Mouse (Mus musculus) liver, embryonic 13.5 days (tissue): Measurements from ENCODE around the gene Agpat1. TPM values are rescaled to one million over a fixed set of nuclear protein-coding genes. Genes with fewer than 3 reads are reported as not detected.

ENCODE experiments used
- ATAC-seq: fragments of 200-750 bp; cut with Nextera tagmentation; 2 replicates; pipeline ENCODE4 v1.8.0; 2017; ENCODE audit warnings: low read depth, mild to moderate bottlenecking, moderate number of reproducible peaks, moderate library complexity
- DNase-seq: peaks from one replicate; pipeline ENCODE4 v3.0.0; 2022
- H3K27ac ChIP-seq: fragments of 300-500 bp; sonication (generic); 2 replicates; pipeline ENCODE4 v1.5.1; 2015; ENCODE audit warnings: moderate library complexity, mild to moderate bottlenecking, inconsistent platforms
- H3K27me3 ChIP-seq: fragments of 300-500 bp; sonication (generic); 2 replicates; pipeline ENCODE4 v1.6.1; 2015; ENCODE audit warnings: mild to moderate bottlenecking, inconsistent platforms
- H3K36me3 ChIP-seq: fragments of 300-500 bp; sonication (generic); 2 replicates; pipeline ENCODE4 v1.6.1; 2015; ENCODE audit warnings: mild to moderate bottlenecking, inconsistent platforms
- H3K4me1 ChIP-seq: fragments of 300-500 bp; sonication (generic); replicated peaks from 2 replicates; pipeline ENCODE4 v1.6.1; 2015; ENCODE audit warnings: inconsistent platforms
- H3K4me2 ChIP-seq: fragments of 300-500 bp; sonication (generic); 2 replicates; pipeline ENCODE4 v1.6.1; 2015; ENCODE audit warnings: inconsistent platforms, mild to moderate bottlenecking, moderate library complexity
- H3K4me3 ChIP-seq: fragments of 300-500 bp; sonication (generic); replicated peaks from 2 replicates; pipeline ENCODE4 v1.5.1; 2015; ENCODE audit warnings: mild to moderate bottlenecking, inconsistent platforms
- H3K9ac ChIP-seq: fragments of 300-500 bp; sonication (generic); 2 replicates; pipeline ENCODE4 v1.6.1; 2015; ENCODE audit warnings: mild to moderate bottlenecking, inconsistent platforms
- H3K9me3 ChIP-seq: fragments of 300-500 bp; sonication (generic); replicated peaks from 2 replicates; pipeline ENCODE4 v1.6.1; 2016; ENCODE audit warnings: inconsistent platforms
- WGBS: fragments of 180-500 bp; shearing (Covaris S2); methylation state at CpG from one replicate; pipeline ENCODE4 v1.1.7; 2015; ENCODE audit not compliant: insufficient replicate concordance; 5-methylcytosine and 5-hydroxymethylcytosine counted together
- polyA plus RNA-seq: library from polyadenylated mRNA; unstranded; fragments of >200 nt; fragmentation: Nextera tagmentation; extraction: Ambion mirVana; gene quantifications from 2 replicates; pipeline ENCODE4 v1.2.1, GENCODE M21; 2015

Gene Agpat1
- polyA plus RNA-seq, 1 experiment from 2014 or later, result 24.9 TPM

DNA sequence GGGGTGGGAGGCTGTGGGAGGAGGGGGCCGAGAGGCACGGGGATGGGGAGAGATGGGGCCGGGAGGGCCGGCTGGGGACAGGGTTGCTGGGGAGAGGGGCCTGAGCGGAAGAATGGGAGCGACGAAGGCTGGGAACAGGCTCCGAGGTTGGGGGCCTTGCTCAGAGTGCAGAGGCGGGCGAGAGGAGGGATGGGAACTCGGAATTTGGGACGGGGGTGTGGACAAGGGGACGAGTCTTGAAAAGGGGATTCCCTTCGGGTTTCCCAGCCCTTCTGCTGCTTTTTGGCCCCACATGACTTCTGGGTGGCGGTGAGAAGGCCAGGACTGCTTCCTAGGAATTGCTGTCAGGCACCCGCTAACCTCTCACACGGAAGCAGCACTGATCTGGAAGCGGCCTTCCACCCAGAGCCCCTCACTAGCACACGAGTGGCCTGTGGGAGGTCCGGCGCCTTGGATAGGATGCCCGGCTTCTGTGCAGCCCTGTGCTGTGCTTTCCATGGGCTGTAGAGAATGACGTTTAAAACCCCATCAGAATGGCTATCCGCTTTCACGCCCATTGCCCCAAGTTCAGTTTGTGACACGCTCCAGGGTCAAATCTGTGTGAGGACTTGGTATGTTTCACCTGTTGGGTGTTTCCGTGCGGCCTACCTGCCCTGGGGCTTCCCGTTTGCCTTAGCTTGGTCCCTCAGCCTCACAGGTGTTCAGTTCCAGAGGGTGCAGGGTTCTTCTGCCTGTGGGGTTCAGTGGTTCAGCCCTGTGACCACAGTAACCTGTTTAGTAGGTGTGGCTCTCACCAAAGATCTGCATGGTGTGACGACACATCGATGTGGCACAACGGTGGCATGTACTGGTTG is 2.4 kb downstream of the Agpat1 start:
- 15% methylated on average over 32 of the region's 32 CpGs for WGBS
- peak overlapping the region; percentile 95 for H3K4me3 ChIP-seq
- peaks cover 61% of the 10 kb centered on the region for H3K4me1 ChIP-seq
- no peaks in the 10 kb centered on the region for H3K27me3 ChIP-seq
- peaks cover 28% of the 10 kb centered on the region for H3K36me3 ChIP-seq
- no peak for DNase-seq
- no peak for ATAC-seq
- peak overlapping the region; percentile 89 for H3K27ac ChIP-seq
- H3K9ac ChIP-seq, result peak overlapping the region; percentile 97
- peak overlapping the region; percentile 93 for H3K4me2 ChIP-seq
- no peaks in the 10 kb centered on the region for H3K9me3 ChIP-seq

DNA sequence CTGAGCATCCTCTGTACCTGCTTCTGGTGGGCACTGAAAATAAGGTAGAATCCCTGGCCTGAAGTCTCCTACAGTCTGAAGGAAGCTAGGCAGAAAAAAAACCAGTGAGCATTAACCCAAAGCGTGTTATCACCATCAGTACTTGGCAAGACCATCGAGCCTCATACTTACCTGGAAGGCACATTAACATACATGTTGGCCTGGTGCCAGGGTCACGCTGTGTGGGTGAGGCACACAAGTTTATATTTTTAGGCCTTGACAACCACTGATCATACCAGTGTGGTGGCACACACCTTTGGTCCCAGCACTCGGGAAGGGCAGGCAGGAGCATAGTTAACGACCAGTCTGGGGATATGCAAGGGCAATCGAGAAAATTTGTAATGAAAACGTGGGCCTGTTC is 3.9 kb downstream of the Agpat1 start:
- H3K9ac ChIP-seq, result peak overlapping the region; percentile 14; the same call in 1 of the 2 replicates

DNA sequence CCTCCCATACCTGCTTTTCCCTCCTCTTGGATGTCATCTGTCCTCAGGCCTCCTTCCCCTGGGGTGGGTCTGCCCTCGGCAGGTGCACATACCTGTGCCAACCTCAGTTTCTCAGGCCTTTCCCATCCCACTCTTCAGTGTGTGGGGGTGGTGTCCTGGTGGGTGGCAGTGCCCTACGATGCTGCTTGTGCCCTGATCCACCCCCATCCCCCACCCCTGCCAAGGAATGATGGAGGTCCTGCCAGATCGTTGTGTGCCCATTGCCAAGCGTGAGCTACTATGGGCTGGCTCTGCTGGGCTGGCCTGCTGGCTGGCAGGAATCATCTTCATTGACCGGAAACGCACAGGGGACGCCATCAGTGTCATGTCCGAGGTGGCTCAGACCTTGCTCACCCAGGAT is 7.0 kb downstream of the Agpat1 start:
- H3K36me3 ChIP-seq, result peaks cover 59% of the 10 kb centered on the region
- ATAC-seq, result no peak
- peaks cover 65% of the 10 kb centered on the region for H3K4me1 ChIP-seq

More for the DNA sequence above, 3.9 kb downstream of the Agpat1 start:
- Histone ChIP-seq H3K4me1 (peaks cover 59% of the 10 kb centered on the region), H3K4me3 (no peak overlapping the region), H3K4me2 (no peak overlapping the region), H3K27me3 (no peaks in the 10 kb centered on the region), H3K36me3 (peaks cover 37% of the 10 kb centered on the region), H3K9me3 (no peaks in the 10 kb centered on the region), H3K27ac (peak overlapping the region; percentile 13; the same call in 1 of the 2 replicates)
- ATAC-seq (no peak), DNase-seq (no peak)
- WGBS, result 77% methylated on average over 7 of the region's 7 CpGs

DNA sequence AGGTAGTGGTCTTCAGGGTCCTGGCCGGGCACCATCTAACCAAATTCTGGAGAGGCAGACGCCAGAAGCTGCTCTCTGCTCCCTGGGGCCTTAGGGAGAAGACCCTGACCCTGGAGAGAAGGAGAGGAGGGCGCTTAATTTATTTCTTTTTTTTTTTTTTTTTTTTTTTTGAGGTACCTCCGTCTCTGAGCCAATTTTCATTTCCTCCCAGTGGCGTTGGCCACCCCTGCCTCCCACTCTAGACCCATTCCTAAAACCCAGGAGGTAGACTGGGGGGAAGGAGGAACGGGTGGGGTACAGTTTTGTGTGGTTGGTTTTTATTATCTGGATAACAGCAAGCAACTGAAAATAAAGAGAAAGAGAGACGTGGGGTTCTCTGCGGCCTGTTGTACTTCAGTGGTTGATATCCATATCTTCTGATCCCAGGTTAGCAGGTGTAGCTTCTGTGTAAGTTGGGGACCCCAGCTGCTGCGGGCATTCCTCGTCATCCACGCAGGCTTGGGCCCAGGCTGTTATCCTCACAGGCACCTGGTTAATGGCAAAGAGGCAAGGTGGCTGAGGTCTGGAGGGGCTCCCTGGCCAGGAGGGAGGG is 9.1 kb downstream of the Agpat1 start:
- ATAC-seq (peak; percentile 68), DNase-seq (no peak)
- Histone ChIP-seq H3K4me3 (no peak overlapping the region), H3K9me3 (no peaks in the 10 kb centered on the region), H3K4me2 (0 out of 2 replicates have a peak overlapping the region, but pooled peaks have one; percentile 19), H3K27me3 (no peaks in the 10 kb centered on the region), H3K27ac (peak overlapping the region; percentile 82), H3K36me3 (peaks cover 62% of the 10 kb centered on the region), H3K4me1 (peaks cover 49% of the 10 kb centered on the region), H3K9ac (peak overlapping the region; percentile 33; the same call in 1 of the 2 replicates)
- WGBS, result 38% methylated on average over 11 of the region's 11 CpGs

More for the DNA sequence above, 7.0 kb downstream of the Agpat1 start:
- 79% methylated on average over 8 of the region's 8 CpGs for WGBS
- DNase-seq, result no peak
- H3K4me3 ChIP-seq, result no peak overlapping the region
- no peaks in the 10 kb centered on the region for H3K9me3 ChIP-seq
- H3K27me3 ChIP-seq, result no peaks in the 10 kb centered on the region
- no peak overlapping the region for H3K4me2 ChIP-seq
- no peak overlapping the region for H3K9ac ChIP-seq
- no peak overlapping the region for H3K27ac ChIP-seq

DNA sequence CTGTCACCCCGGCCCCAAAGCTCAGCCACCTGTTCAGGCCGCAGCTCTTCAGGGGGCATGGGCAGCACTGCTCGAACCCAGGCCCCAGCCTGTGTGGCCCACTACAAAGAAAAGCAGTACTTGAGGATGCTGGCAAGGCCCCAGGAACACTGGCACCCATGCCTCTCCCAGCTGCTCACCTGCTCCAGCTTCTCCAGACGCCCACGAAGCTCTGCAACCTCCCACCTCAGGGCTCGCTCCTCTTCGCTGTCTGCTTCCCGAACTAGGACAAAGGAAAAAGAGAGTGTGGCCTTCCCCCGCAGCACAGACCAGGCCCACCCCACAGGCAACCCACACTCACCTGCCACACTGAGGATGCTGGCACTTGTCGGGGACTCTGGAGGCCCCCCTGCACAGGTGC is 9.8 kb downstream of the Agpat1 start:
- Histone ChIP-seq H3K4me1 (peaks cover 42% of the 10 kb centered on the region), H3K4me3 (no peak overlapping the region), H3K9me3 (no peaks in the 10 kb centered on the region), H3K4me2 (0 out of 2 replicates have a peak overlapping the region, but pooled peaks have one; percentile 6), H3K36me3 (peaks cover 62% of the 10 kb centered on the region), H3K27me3 (no peaks in the 10 kb centered on the region), H3K9ac (peak overlapping the region; percentile 33; the same call in 1 of the 2 replicates), H3K27ac (peak overlapping the region; percentile 82)
- 78% methylated on average over 10 of the region's 10 CpGs for WGBS
- DNase-seq (no peak), ATAC-seq (no peak)

DNA sequence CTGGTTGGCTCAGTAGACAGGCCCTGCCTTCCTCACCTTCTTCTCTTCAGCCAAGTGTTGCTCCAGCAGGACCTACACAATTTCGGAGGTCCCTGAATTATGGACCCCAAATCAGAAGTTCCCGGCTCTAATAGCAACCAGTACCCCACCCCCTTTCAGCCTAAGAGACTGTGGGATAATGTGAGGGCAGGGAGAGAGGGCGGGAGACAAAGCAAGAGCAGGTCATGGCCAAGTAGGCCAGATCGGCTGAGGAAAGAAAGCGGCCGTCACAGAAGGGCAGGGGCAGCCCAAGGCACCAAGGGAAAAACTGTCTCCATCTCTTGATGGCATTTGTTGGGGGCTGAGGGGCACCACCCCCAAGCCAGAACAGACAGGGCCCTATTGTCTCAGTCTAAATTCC is 11.8 kb downstream of the Agpat1 start, which contains the start of gene Egfl8:
Gene Egfl8 (minus strand): TSS at position 101 of the 400 bp plus-strand sequence.
- no peak within 1 kb of the TSS for H3K27ac ChIP-seq
- no peaks in the 10 kb centered on the region for H3K27me3 ChIP-seq
- H3K4me1 ChIP-seq, result peaks cover 39% of the 10 kb centered on the region
- no peak within 1 kb of the TSS for H3K4me2 ChIP-seq
- DNase-seq, result no peak
- WGBS, result 72% methylated on average over 6 of the region's 6 CpGs
- no peak within 1 kb of the TSS for H3K9ac ChIP-seq
- H3K36me3 ChIP-seq, result peaks cover 54% of the 10 kb centered on the region
- H3K9me3 ChIP-seq, result no peaks in the 10 kb centered on the region
- H3K4me3 ChIP-seq, result no peak within 1 kb of the TSS
- ATAC-seq, result no peak

DNA sequence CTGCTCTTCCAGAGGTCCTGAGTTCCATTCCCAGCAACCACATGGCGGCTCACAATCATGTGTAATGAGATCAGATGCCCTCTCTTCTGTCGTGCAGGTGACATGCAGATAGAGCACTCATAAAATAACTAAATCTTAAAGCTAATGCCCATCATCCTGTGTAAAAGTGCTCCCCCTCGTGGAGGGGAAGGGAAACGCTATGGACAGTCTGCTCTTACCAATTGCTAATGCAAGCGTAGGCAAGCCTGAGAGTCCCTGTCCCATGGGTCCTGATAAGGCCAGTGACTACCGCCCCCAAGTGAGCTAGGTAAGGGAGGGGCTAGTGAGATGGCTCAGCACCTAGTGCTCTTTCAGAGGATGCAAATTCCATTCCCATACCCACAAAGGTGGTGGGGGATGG is 14.9 kb downstream of the Agpat1 start:
- H3K9me3 ChIP-seq, result no peaks in the 10 kb centered on the region
- H3K4me1 ChIP-seq, result peaks cover 30% of the 10 kb centered on the region
- ATAC-seq, result peak; percentile 60
- H3K9ac ChIP-seq, result no peak overlapping the region
- H3K36me3 ChIP-seq, result peaks cover 39% of the 10 kb centered on the region
- no peaks in the 10 kb centered on the region for H3K27me3 ChIP-seq
- WGBS, result 5% methylated on average over 6 of the region's 6 CpGs
- no peak overlapping the region for H3K27ac ChIP-seq
- H3K4me2 ChIP-seq, result no peak overlapping the region
- peak; percentile 67 for DNase-seq
- H3K4me3 ChIP-seq, result no peak overlapping the region

DNA sequence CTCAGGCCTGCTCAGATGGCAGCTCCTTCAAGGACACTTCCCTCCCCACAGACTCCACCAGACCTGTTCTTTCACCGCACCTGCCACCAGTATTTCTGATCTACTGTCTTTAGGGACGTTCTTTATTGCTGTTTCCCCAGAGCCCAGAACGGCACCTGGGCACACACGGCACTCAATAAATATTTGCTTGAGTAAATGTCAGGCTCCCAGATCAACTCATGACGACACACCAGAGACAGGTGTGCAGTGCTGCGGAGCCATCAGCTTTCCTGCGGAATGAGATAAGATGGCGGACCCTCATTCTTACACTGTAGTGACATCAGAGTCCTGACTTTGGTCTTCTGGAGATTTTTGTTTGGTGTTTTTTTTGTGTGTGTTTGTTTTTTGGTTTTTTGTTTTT is 16.9 kb downstream of the Agpat1 start:
- no peak for ATAC-seq
- H3K4me3 ChIP-seq, result no peak overlapping the region
- WGBS, result 80% methylated on average over 8 of the region's 8 CpGs
- H3K27me3 ChIP-seq, result no peaks in the 10 kb centered on the region
- no peaks in the 10 kb centered on the region for H3K9me3 ChIP-seq
- H3K4me2 ChIP-seq, result no peak overlapping the region
- peaks cover 31% of the 10 kb centered on the region for H3K4me1 ChIP-seq
- peaks cover 32% of the 10 kb centered on the region for H3K36me3 ChIP-seq
- H3K9ac ChIP-seq, result no peak overlapping the region
- no peak for DNase-seq
- no peak overlapping the region for H3K27ac ChIP-seq

DNA sequence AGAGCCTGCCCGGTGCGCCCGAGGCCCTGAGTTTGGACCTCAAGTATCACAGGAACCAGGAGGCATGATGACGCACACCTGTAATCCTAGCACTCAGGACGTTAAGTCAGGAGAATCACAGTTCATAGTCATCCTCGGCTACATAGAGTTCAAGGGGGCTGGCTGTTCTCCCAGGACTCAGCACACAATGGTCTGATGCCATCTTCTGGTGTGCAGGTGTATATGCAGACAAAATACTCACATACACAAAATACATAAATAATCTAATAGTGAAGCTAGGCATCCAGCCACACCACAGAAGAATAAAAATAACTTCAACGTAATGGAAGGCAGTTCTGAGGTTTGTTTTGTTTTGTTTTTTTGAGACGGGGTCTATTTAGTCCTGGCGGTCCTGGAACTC is 19.1 kb downstream of the Agpat1 start:
- Histone ChIP-seq H3K4me3 (no peak overlapping the region), H3K9ac (no peak overlapping the region), H3K27me3 (peaks cover 8% of the 10 kb centered on the region), H3K4me1 (peaks cover 41% of the 10 kb centered on the region), H3K36me3 (peaks cover 22% of the 10 kb centered on the region), H3K4me2 (no peak overlapping the region), H3K9me3 (no peaks in the 10 kb centered on the region), H3K27ac (no peak overlapping the region)
- DNase-seq (no peak), ATAC-seq (no peak)
- 71% methylated on average over 9 of the region's 9 CpGs for WGBS

DNA sequence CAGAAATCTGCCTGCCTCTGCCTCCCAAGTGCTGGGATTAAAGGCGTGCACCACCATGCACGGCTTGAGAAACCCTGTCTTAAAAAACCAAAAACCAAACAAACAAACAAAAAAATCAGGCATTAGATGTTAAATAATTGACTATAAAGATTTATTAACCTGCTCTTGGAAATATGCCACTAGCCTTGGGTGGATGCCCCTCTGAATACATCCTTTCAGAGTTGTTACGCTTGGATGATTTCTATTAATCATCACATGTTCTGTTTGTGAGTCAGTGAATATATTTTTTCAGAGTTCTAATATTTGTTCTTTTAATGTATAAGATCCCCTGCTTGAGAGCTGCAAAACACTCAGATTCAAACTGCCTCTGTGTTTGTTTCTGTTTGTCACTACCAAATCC is 20.9 kb downstream of the Agpat1 start:
- no peak for ATAC-seq
- Histone ChIP-seq H3K4me3 (no peak overlapping the region), H3K27me3 (peaks cover 26% of the 10 kb centered on the region), H3K4me2 (no peak overlapping the region), H3K9ac (no peak overlapping the region), H3K36me3 (peaks cover 22% of the 10 kb centered on the region), H3K9me3 (no peaks in the 10 kb centered on the region), H3K27ac (no peak overlapping the region), H3K4me1 (peaks cover 53% of the 10 kb centered on the region)
- DNase-seq, result no peak
- WGBS, result 82% methylated on average over 3 of the region's 3 CpGs

DNA sequence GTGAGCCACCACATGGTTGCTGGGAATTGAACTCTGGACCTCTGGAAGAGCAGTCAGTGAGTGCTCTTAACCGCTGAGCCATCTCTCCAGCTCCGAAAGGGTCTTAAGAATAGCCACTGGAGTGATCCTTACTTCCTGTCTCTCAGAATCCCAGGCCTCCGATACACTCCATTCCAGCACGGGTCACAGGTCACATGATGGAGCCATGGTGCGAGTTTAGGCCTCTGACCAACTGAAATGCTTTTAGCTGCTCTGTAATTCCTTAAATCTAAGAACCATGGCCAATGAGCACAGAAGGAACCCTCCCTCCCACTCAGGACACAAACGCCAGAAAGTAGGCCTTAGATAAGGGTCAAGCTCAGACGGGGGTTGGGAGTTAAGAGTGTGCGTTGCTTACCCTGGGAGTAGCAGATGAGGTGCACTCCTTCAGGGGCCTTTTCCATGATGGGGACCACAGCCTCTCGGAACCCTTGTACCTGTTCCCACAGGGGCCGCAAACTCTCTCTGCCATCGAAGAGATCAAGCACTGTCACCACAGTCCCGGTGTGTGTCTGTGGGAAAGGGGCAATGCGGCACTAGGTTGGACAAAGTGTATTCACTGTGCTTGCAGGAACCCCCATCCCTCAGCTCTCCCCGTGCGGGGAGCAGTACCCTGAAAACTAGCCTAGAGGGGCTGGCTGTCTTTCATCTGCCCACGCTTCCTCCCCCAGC is 22.2 kb downstream of the Agpat1 start:
- Histone ChIP-seq H3K9me3 (no peaks in the 10 kb centered on the region), H3K9ac (peak overlapping the region; percentile 80), H3K4me1 (peaks cover 65% of the 10 kb centered on the region), H3K36me3 (peaks cover 22% of the 10 kb centered on the region), H3K27me3 (peaks cover 38% of the 10 kb centered on the region), H3K4me3 (peak overlapping the region; percentile 70), H3K27ac (peak overlapping the region; percentile 70), H3K4me2 (peak overlapping the region; percentile 91)
- WGBS, result 49% methylated on average over 16 of the region's 16 CpGs
- ATAC-seq (no peak), DNase-seq (no peak)
